Mouse (Mus musculus) kidney, embryonic 15.5 days (tissue): ENCODE data around the gene BC004004. TPM values are rescaled to one million over a fixed set of nuclear protein-coding genes. Genes with fewer than 3 reads are reported as not detected.
"Not testable (repeated sequence)": the region's sequence is repeated elsewhere in the genome, so short reads cannot be mapped to it uniquely, and the experiment has no call there.

Source experiments
- ATAC-seq: fragments of 200-750 bp; cut with Nextera tagmentation; replicated peaks from 2 replicates; pipeline ENCODE4 v1.8.0; 2017; ENCODE audit warnings: moderate TSS enrichment; ENCODE audit not compliant: low FRiP score
- H3K27ac ChIP-seq: fragments of 300-500 bp; sonication (generic); 2 replicates; pipeline ENCODE4 v1.5.1; 2015; ENCODE audit warnings: mild to moderate bottlenecking, inconsistent platforms
- H3K27me3 ChIP-seq: fragments of 300-500 bp; sonication (generic); 2 replicates; pipeline ENCODE4 v1.6.1; 2015; ENCODE audit warnings: inconsistent platforms
- H3K36me3 ChIP-seq: fragments of 300-500 bp; sonication (generic); 2 replicates; pipeline ENCODE4 v1.6.1; 2015; ENCODE audit warnings: inconsistent platforms
- H3K4me1 ChIP-seq: fragments of 300-500 bp; sonication (generic); 2 replicates; pipeline ENCODE4 v1.6.1; 2015; ENCODE audit warnings: inconsistent platforms
- H3K4me2 ChIP-seq: fragments of 300-500 bp; sonication (generic); 2 replicates; pipeline ENCODE4 v1.6.1; 2015; ENCODE audit warnings: moderate library complexity, mild to moderate bottlenecking, inconsistent platforms
- H3K4me3 ChIP-seq: fragments of 300-500 bp; sonication (generic); replicated peaks from 2 replicates; pipeline ENCODE4 v1.5.1; 2015; ENCODE audit warnings: mild to moderate bottlenecking, inconsistent platforms
- H3K9ac ChIP-seq: fragments of 300-500 bp; sonication (generic); 2 replicates; pipeline ENCODE4 v1.6.1; 2015; ENCODE audit warnings: mild to moderate bottlenecking, inconsistent platforms
- H3K9me3 ChIP-seq: fragments of 300-500 bp; sonication (generic); replicated peaks from 2 replicates; pipeline ENCODE4 v1.6.1; 2016; ENCODE audit warnings: inconsistent platforms
- WGBS: fragments of 180-500 bp; shearing (Covaris S2); methylation state at CpG from one replicate; pipeline ENCODE4 v1.1.7; 2015; ENCODE audit warnings: mixed read lengths; 5-methylcytosine and 5-hydroxymethylcytosine counted together
- polyA plus RNA-seq: library from polyadenylated mRNA; unstranded; fragments of >200 nt; fragmentation: Nextera tagmentation; extraction: Ambion mirVana; gene quantifications from 2 replicates; pipeline ENCODE4 v1.2.1, GENCODE M21; 2015

The BC004004 gene
- polyA plus RNA-seq, 1 experiment from 2014 or later = 73.2 TPM

DNA sequence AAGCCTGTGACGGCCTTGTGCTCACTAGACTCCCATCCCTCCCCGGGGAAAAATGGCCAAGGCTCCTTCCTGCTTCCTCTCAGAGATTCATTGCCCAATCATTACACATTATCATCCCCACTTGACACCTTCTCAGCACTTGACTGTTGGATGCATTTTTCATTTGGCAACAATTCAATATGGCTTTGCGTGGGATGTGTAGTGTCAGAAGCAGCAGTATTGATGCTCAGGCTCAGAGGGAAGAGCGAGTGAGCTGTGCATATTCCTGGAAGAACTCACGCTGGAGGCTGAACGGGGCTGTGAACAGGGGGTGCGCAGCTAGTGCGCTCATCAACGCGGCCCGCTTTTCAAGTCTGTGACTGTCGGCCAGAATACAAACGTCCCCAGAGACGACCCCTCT, 17.6 kb upstream of the BC004004 start:
- ATAC-seq, H3K4me3 ChIP-seq, H3K9me3 ChIP-seq, H3K4me2 ChIP-seq, H3K9ac ChIP-seq, H3K27me3 ChIP-seq, H3K27ac ChIP-seq: not testable (repeated sequence)
- Histone ChIP-seq H3K4me1 (peaks cover 42% of the 10 kb centered on the region), H3K36me3 (peaks cover 65% of the 10 kb centered on the region)
- 82% methylated on average over 14 of the region's 14 CpGs for WGBS

- H3K27ac ChIP-seq = peak overlapping the region; percentile 58; the same call in 1 of the 2 replicates
- peaks cover 67% of the 10 kb centered on the region for H3K36me3 ChIP-seq
- no peak overlapping the region for H3K4me2 ChIP-seq
- H3K4me3 ChIP-seq = no peak overlapping the region
- ATAC-seq = no peak
- no peak overlapping the region for H3K9ac ChIP-seq
- H3K27me3 ChIP-seq = no peaks in the 10 kb centered on the region
- H3K4me1 ChIP-seq = peaks cover 44% of the 10 kb centered on the region
- WGBS = 80% methylated on average over 15 of the region's 15 CpGs
- no peaks in the 10 kb centered on the region for H3K9me3 ChIP-seq
These were observed 16.8 kb upstream of the BC004004 start for GRCm38 (mm10) chr17:29251608-29252390.

DNA sequence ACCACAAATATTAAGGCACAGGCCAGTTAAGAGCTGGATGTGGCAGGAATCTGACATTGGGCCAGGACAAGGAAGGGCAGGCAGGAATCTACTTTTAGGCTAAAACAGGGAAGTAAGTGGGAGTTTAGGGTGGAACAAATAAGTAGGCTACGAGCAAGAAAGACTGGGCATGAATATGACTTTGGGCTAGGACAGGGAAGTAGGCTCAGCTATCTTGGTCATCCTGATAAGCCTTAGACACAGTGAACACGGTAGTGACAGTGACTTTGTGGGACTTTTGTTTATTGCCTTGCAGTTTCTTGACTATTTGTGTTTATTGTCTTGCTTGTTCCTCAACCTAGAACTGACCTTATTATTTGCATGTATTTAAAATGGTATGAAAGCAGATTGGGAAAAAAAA, 15.4 kb upstream of the BC004004 start:
- Histone ChIP-seq H3K27me3 (no peaks in the 10 kb centered on the region), H3K27ac (no peak overlapping the region), H3K4me3 (no peak overlapping the region), H3K9ac (no peak overlapping the region), H3K4me1 (peaks cover 58% of the 10 kb centered on the region), H3K36me3 (peaks cover 81% of the 10 kb centered on the region), H3K4me2 (no peak overlapping the region), H3K9me3 (no peaks in the 10 kb centered on the region)
- ATAC-seq = no peak
- WGBS = 88% methylated on average over 2 of the region's 2 CpGs

- Histone ChIP-seq H3K9me3 (no peaks in the 10 kb centered on the region), H3K36me3 (peaks cover 86% of the 10 kb centered on the region), H3K27ac (no peak overlapping the region), H3K4me1 (peaks cover 62% of the 10 kb centered on the region), H3K9ac (no peak overlapping the region), H3K4me2 (no peak overlapping the region), H3K4me3 (no peak overlapping the region), H3K27me3 (no peaks in the 10 kb centered on the region)
- 47% methylated on average over 9 of the region's 9 CpGs for WGBS
- ATAC-seq = no peak
These were observed 14.9 kb upstream of the BC004004 start for GRCm38 (mm10) chr17:29253684-29254083.

DNA sequence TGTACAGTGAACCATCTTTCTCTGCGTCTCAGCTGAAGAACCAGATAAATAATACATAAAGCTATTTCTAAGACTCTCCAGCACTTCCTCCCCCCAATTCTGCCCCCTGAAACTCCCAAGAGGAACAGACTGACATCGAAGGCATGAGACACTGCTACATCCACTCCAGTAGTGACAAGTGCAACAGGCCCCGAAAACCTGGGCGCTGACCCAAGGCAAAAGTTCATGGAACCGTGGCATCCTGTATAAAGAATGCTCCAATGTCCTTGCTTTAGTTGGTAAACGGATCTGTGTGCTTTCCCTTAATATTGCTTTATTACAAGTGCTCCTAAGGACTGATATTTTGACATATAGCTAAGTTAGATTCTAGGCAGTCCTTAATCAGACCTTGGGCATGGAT, 13.8 kb upstream of the BC004004 start:
- 67% methylated on average over 6 of the region's 6 CpGs for WGBS
- H3K27ac ChIP-seq, ATAC-seq: not testable (repeated sequence)

DNA sequence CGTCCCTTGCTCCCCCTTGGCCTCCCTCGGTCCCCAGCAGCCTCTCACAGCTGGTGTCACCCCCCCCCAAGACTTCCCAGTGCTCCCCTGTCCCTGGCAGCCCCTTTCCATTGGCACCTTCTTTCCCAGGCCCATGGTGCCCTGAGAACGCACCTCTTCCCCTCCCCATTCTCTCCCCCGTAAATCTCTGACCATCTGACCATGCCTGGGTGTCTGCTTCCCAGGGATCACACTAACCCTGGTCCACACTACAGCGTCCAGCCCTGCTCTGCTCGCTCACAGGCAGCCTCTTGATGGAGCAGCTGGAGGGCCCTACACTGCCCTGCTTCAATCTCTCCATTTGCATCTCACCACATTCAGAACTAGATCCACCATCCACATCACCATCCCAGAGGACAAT, 12.1 kb upstream of the BC004004 start:
- 71% methylated on average over 6 of the region's 6 CpGs for WGBS

More for the DNA sequence above, 13.8 kb upstream of the BC004004 start:
- H3K9ac ChIP-seq, H3K9me3 ChIP-seq, H3K4me2 ChIP-seq, H3K4me3 ChIP-seq, H3K27me3 ChIP-seq: not testable (repeated sequence)
- H3K4me1 ChIP-seq = peaks cover 65% of the 10 kb centered on the region
- H3K36me3 ChIP-seq = peaks cover 85% of the 10 kb centered on the region

DNA sequence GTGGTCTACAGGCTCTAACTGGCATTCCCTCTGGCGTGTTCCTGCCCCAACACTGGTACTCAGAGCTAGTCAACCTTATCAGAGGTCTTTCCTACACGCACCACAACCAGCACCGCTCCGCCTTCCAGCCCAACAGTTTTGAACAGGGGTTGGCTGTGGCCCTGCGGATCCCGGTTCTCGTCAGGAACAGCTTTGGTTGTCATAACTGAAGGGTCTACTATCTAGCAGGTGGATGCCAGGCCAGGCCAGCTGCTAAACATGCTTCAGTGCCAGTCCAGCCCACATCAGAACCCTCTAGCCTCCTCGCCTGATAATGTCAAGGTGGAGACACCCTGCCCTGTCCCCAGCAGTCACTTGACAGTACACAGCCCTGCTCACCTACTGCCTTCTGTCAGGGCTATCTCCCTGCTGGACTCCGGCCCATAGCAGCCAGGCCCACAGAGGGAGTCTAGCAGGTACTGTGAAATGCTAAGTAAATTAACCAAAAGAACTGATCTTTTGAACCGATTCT, 11.5 kb upstream of the BC004004 start:
- Histone ChIP-seq H3K27ac (0 out of 2 replicates have a peak overlapping the region, but pooled peaks have one; percentile 13), H3K4me2 (no peak overlapping the region), H3K27me3 (no peaks in the 10 kb centered on the region), H3K9me3 (no peaks in the 10 kb centered on the region), H3K9ac (no peak overlapping the region), H3K36me3 (peaks cover 82% of the 10 kb centered on the region), H3K4me1 (peaks cover 81% of the 10 kb centered on the region), H3K4me3 (no peak overlapping the region)
- 78% methylated on average over 10 of the region's 10 CpGs for WGBS
- ATAC-seq = no peak

More for the DNA sequence above, 12.1 kb upstream of the BC004004 start:
- no peak for ATAC-seq
- no peak overlapping the region for H3K4me2 ChIP-seq
- H3K27me3 ChIP-seq = no peaks in the 10 kb centered on the region
- 0 out of 2 replicates have a peak overlapping the region, but pooled peaks have one; percentile 13 for H3K27ac ChIP-seq
- no peak overlapping the region for H3K9ac ChIP-seq
- H3K4me3 ChIP-seq = no peak overlapping the region
- H3K4me1 ChIP-seq = peaks cover 80% of the 10 kb centered on the region
- H3K9me3 ChIP-seq = no peaks in the 10 kb centered on the region
- peaks cover 85% of the 10 kb centered on the region for H3K36me3 ChIP-seq

DNA sequence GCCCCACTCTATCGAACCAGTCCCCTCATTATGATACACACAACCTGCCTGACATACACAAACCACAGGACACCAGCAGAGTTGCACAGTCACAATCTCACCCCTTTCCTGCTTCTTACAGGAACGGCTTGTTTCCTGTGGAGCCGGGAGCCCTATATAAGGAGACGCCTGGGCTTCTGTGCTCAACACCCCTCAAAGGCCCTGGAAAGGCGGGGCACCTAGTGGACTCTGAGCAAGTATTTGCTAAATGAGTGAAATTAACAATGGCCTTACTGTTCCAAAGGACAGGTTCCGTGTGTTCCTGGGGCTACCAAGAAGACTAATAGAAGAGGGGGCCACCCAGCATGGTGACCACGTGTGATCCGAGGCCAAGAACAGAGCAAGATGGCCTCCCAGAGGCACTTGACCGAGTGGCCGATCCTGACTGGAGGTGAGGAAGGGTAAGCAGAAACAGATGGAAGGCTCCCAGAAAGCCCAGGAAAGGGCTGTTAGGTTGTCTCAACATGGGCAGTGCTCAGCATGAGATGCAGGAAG, 10.5 kb upstream of the BC004004 start:
- H3K4me1 ChIP-seq = peaks cover 82% of the 10 kb centered on the region
- no peak for ATAC-seq
- H3K4me3 ChIP-seq = no peak overlapping the region
- H3K4me2 ChIP-seq = no peak overlapping the region
- H3K27ac ChIP-seq = peak overlapping the region; percentile 56; the same call in 1 of the 2 replicates
- 87% methylated on average over 10 of the region's 10 CpGs for WGBS
- peaks cover 71% of the 10 kb centered on the region for H3K36me3 ChIP-seq
- H3K27me3 ChIP-seq = no peaks in the 10 kb centered on the region
- no peaks in the 10 kb centered on the region for H3K9me3 ChIP-seq
- no peak overlapping the region for H3K9ac ChIP-seq

- Histone ChIP-seq H3K27me3 (no peaks in the 10 kb centered on the region), H3K27ac (no peak overlapping the region)
These were observed 9.7 kb upstream of the BC004004 start for GRCm38 (mm10) chr17:29258921-29259320.

GRCm38 (mm10) chr17:29259489-29259888, 9.1 kb upstream of the BC004004 start:
- 4% methylated on average over 3 of the region's 3 CpGs for WGBS

More at GRCm38 (mm10) chr17:29258921-29259320, 9.7 kb upstream of the BC004004 start:
- 99% methylated on average over 2 of the region's 2 CpGs for WGBS
- Histone ChIP-seq H3K9ac (no peak overlapping the region), H3K4me2 (no peak overlapping the region), H3K4me3 (no peak overlapping the region), H3K36me3 (peaks cover 66% of the 10 kb centered on the region), H3K4me1 (peaks cover 80% of the 10 kb centered on the region), H3K9me3 (no peaks in the 10 kb centered on the region)
- ATAC-seq = no peak

GRCm38 (mm10) chr17:29260501-29260900, 8.1 kb upstream of the BC004004 start:
- H3K27ac ChIP-seq = 0 out of 2 replicates have a peak overlapping the region, but pooled peaks have one; percentile 32
- no peak overlapping the region for H3K4me3 ChIP-seq
- H3K9me3 ChIP-seq = no peaks in the 10 kb centered on the region
- H3K27me3 ChIP-seq = no peaks in the 10 kb centered on the region
- 91% methylated on average over 15 of the region's 15 CpGs for WGBS
- no peak overlapping the region for H3K4me2 ChIP-seq
- no peak overlapping the region for H3K9ac ChIP-seq
- H3K4me1 ChIP-seq = peaks cover 78% of the 10 kb centered on the region
- peaks cover 51% of the 10 kb centered on the region for H3K36me3 ChIP-seq
- no peak for ATAC-seq

More at GRCm38 (mm10) chr17:29259489-29259888, 9.1 kb upstream of the BC004004 start:
- no peak for ATAC-seq
- H3K4me3 ChIP-seq = no peak overlapping the region
- H3K4me2 ChIP-seq = no peak overlapping the region
- peaks cover 60% of the 10 kb centered on the region for H3K36me3 ChIP-seq
- H3K27me3 ChIP-seq = no peaks in the 10 kb centered on the region
- peaks cover 78% of the 10 kb centered on the region for H3K4me1 ChIP-seq
- H3K9ac ChIP-seq = no peak overlapping the region
- no peak overlapping the region for H3K27ac ChIP-seq
- no peaks in the 10 kb centered on the region for H3K9me3 ChIP-seq

DNA sequence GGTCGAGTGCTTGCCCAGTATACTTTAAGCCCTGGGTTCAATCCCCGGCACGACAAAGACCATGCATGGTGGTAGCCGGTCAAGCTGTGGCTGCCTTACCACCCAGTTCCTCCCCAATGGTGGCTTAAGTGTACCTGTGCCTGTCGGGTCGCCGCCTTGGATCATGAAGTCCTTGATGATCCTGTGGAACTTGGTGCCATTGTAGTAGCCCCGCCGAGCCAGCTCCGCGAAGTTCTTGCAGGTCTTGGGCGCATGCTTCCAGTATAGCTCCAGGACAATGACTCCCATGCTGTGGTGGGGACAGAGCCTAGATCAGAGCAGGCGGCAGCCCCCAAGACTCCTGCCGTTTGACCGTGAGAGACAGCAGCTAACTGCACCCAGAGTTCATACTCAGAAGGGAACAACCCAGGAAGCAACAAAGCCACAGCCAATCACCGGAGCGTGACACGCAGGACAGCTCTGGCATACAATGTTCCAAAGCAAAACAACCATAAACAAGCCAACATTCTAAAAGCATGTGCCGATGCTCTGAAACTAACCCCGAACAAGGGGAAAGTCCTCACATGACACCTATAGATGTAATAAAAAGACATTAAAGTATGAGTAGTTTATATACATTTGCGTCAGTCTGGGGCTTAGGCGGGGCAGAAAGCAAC, 6.9 kb upstream of the BC004004 start:
- Histone ChIP-seq H3K9me3 (no peaks in the 10 kb centered on the region), H3K36me3 (peaks cover 44% of the 10 kb centered on the region), H3K27me3 (no peaks in the 10 kb centered on the region), H3K27ac (0 out of 2 replicates have a peak overlapping the region, but pooled peaks have one; percentile 18), H3K4me2 (peak overlapping the region; percentile 76), H3K4me3 (peak overlapping the region; percentile 63; the same call in 1 of the 2 replicates), H3K4me1 (peaks cover 66% of the 10 kb centered on the region), H3K9ac (no peak overlapping the region; the same call in 1 of the 2 replicates)
- no peak for ATAC-seq
- 85% methylated on average over 22 of the region's 22 CpGs for WGBS
